Mouse (Mus musculus): ENCODE data around the gene Creb3l1. TPM values are rescaled to one million over a fixed set of nuclear protein-coding genes. Genes with fewer than 3 reads are reported as not detected.

Gene Creb3l1
- polyA plus RNA-seq, 1 experiment from 2014 or later, result 56.6 TPM

Small RNA genes lying within 50 kb of the gene (microRNA-seq; reads per million reads assigned to microRNA genes)
- not detected for gene Mir6999 (ENCODE audit: borderline number of aligned reads)

Other genes starting within 250 kb of the Creb3l1 start
- gene Chrm4, start 97.3 kb downstream of the Creb3l1 start, polyA plus RNA-seq (2014; fragmentation: Nextera tagmentation; extraction: Ambion mirVana), result 0.31 and 0.47 TPM in 2 replicates
- 700 and 828 TPM in 2 replicates for gene Mdk, start 92.2 kb downstream of the Creb3l1 start, polyA plus RNA-seq (2014; fragmentation: Nextera tagmentation; extraction: Ambion mirVana)
- 0.70 and 0.76 TPM in 2 replicates for gene Gm9821, start 78.8 kb downstream of the Creb3l1 start, polyA plus RNA-seq (2014; fragmentation: Nextera tagmentation; extraction: Ambion mirVana)
- 44.9 and 47.4 TPM in 2 replicates for gene Dgkz, start 48.6 kb downstream of the Creb3l1 start, polyA plus RNA-seq (2014; fragmentation: Nextera tagmentation; extraction: Ambion mirVana)
- 21.0 and 24.8 TPM in 2 replicates for gene Phf21a, start 68.6 kb upstream of the Creb3l1 start, polyA plus RNA-seq (2014; fragmentation: Nextera tagmentation; extraction: Ambion mirVana)

All from embryonic facial prominence, embryonic 14.5 days (tissue).